Mouse (Mus musculus) C2C12 (cell line): Measurements from ENCODE around the gene Gpc6. TPM values are rescaled to one million over a fixed set of nuclear protein-coding genes. Genes with fewer than 3 reads are reported as not detected.

Experiments
- H3K27me3 ChIP-seq: one replicate; pipeline ENCODE4 v1.6.1; 2011; ENCODE audit not compliant: control insufficient read depth, insufficient read depth, insufficient read length
- H3K36me3 ChIP-seq: one replicate; pipeline ENCODE4 v1.6.1; 2011; ENCODE audit not compliant: control insufficient read depth, insufficient read depth
- H3K4me3 ChIP-seq: one replicate; pipeline ENCODE4 v1.5.1; 2011; ENCODE audit warnings: mild to moderate bottlenecking, control low read depth; ENCODE audit not compliant: poor library complexity, insufficient read depth, severe bottlenecking
- H3K79me2 ChIP-seq: one replicate; pipeline ENCODE4 v1.6.1; 2011; ENCODE audit not compliant: control insufficient read depth, insufficient read depth
- H3K79me3 ChIP-seq: one replicate; pipeline ENCODE4 v1.6.1; 2011; ENCODE audit warnings: low read depth, control low read depth
- H3ac ChIP-seq: one replicate; pipeline ENCODE3; 2011; ENCODE audit warnings: low read depth; ENCODE audit not compliant: control insufficient read depth, insufficient read length
- CEBPB ChIP-seq: IDR thresholded peaks from one replicate; pipeline ENCODE4 v1.6.1; 2011; ENCODE audit warnings: low read depth, mild to moderate bottlenecking, control low read depth, moderate library complexity
- CTCF ChIP-seq: IDR thresholded peaks from one replicate; pipeline ENCODE4 v1.5.1; 2011; ENCODE audit not compliant: control insufficient read depth, insufficient read depth, insufficient read length
- FOSL1 ChIP-seq: IDR thresholded peaks from one replicate; pipeline ENCODE4 v1.8.0; 2011; ENCODE audit warnings: mild to moderate bottlenecking, low read length; ENCODE audit not compliant: poor library complexity, insufficient read depth, severe bottlenecking
- MAX ChIP-seq: IDR thresholded peaks from one replicate; pipeline ENCODE4 v1.6.1; 2011; ENCODE audit warnings: mild to moderate bottlenecking, control low read depth
- MYOD1 ChIP-seq: IDR thresholded peaks from one replicate; pipeline ENCODE4 v1.6.1; 2011; ENCODE audit warnings: low read depth; ENCODE audit not compliant: control insufficient read depth, insufficient read length
- MYOG ChIP-seq: IDR thresholded peaks from one replicate; pipeline ENCODE4 v1.6.1; 2011; ENCODE audit not compliant: control insufficient read depth, insufficient read length; ENCODE audit errors: extremely low read depth
- USF1 ChIP-seq: IDR thresholded peaks from one replicate; pipeline ENCODE4 v1.6.1; 2011; ENCODE audit warnings: low read depth, mild to moderate bottlenecking, control low read depth, moderate library complexity
- polyA plus RNA-seq: library from polyadenylated mRNA; unstranded; fragments of >200 nt; fragmentation: generic; extraction: Trizol; gene quantifications from one replicate; pipeline ENCODE4 v1.2.1, GENCODE M21; 2012; ENCODE audit warnings: missing spikeins

Gene Gpc6
- polyA plus RNA-seq, 1 experiment, result 9.6 TPM

DNA sequence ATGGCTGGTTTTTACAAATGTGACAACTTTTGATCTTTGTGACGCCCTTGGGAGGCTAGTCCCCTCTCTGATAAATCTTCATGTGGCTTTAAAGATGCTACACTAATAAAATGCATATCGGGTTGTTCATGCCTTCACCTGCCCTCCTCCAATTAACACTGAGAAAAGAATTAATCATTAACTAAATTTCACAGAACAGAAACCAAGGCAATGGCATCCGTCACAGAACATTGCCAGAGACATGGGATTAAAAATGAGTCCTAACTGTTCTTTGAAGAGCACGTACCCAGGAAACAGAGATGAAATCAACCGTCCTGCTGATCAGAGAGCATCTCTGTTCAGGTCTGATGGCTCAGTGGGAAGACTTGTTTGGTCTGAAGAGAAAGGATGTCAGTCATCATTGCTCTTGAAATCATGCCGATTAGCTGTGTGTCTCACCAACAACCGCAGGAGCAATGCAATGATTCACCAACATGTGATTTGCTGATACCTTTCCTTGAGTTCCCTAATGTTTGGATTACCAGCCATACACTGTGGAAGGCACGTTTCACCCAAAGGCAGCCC is 734.2 kb downstream of the Gpc6 start:
- Histone ChIP-seq H3K27me3 (no peaks in the 10 kb centered on the region), H3K79me2 (no peaks in the 10 kb centered on the region), H3K79me3 (no peaks in the 10 kb centered on the region), H3ac (no peak overlapping the region), H3K36me3 (no peaks in the 10 kb centered on the region), H3K4me3 (no peak overlapping the region)
- TF ChIP-seq FOSL1 (no peak), CEBPB (no peak), CTCF (no peak), MYOG (no peak), MAX (no peak), USF1 (no peak), MYOD1 (no peak)

DNA sequence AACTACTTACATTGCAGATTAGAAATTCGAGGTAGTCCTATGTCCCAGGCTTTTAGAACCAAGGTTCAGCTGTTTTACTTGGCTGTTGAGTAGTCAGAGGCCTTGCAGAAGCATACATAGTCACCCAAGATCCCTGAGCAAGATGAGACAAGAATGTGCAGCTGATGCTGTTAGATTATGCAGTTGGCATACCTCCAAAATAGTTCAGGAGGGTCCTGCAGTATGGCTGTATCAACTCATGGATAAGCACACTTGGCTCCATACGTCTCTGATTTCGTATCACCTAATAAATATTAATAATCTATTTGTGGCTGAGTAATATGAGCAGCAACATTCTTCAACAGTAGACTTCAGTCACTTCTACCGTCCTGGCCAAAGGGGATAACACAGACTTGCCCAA is 737.1 kb downstream of the Gpc6 start:
- H3K79me2 ChIP-seq, result no peaks in the 10 kb centered on the region
- no peak overlapping the region for H3ac ChIP-seq
- H3K27me3 ChIP-seq, result no peaks in the 10 kb centered on the region
- no peak for TF ChIP-seq MYOG
- TF ChIP-seq FOSL1, result no peak
- no peak for TF ChIP-seq MYOD1
- TF ChIP-seq USF1, result no peak
- no peak for TF ChIP-seq CTCF
- no peak for TF ChIP-seq MAX
- no peak for TF ChIP-seq CEBPB
- H3K79me3 ChIP-seq, result no peaks in the 10 kb centered on the region
- H3K4me3 ChIP-seq, result no peak overlapping the region
- H3K36me3 ChIP-seq, result no peaks in the 10 kb centered on the region

DNA sequence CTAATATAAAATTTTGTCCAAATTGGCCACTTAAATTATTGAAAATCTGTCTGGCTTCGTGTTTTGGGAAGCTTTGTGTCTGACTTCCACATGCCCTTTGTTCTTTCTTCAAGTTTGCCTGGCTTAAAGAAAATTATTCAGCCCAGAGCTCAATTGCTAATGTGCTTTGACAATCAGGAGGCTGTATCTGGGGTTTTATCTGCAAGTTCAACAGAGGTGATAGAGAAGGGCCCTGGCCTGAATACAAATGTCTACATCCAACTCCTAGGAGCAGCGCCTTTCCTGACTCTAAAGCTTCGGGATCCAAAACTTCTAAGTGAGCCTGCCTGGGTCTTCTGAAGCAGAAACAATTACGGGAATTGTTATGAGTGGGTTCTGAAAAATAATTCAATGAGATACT is 739.7 kb downstream of the Gpc6 start:
- Histone ChIP-seq H3K27me3 (no peaks in the 10 kb centered on the region), H3K79me3 (no peaks in the 10 kb centered on the region), H3K36me3 (no peaks in the 10 kb centered on the region), H3K4me3 (no peak overlapping the region), H3ac (no peak overlapping the region), H3K79me2 (no peaks in the 10 kb centered on the region)
- TF ChIP-seq CEBPB, result no peak
- no peak for TF ChIP-seq MYOG
- no peak for TF ChIP-seq MYOD1
- no peak for TF ChIP-seq USF1
- no peak for TF ChIP-seq FOSL1
- TF ChIP-seq CTCF, result no peak
- no peak for TF ChIP-seq MAX

DNA sequence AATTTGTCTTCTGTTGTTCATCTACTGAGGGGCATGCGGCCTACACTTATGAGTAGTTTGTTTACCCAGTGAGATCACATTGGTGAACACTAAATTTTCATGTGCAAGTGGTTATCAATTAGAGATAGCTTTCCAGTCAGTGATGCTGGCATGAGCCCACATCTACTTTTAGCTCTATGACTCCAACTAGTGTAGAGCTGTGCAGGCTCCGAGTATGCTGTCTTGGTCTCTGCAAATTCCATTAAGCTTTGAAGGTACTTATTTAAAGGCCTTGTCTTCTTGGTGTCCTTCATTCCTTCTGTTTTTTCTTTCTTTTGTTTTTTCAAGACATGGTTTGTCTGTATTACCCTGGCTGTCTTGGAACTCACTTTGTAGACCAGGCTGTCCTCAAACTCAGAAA is 741.0 kb downstream of the Gpc6 start:
- no peaks in the 10 kb centered on the region for H3K79me3 ChIP-seq
- H3ac ChIP-seq, result no peak overlapping the region
- no peaks in the 10 kb centered on the region for H3K27me3 ChIP-seq
- TF ChIP-seq FOSL1 (no peak), MYOD1 (no peak), MYOG (no peak), CTCF (no peak), USF1 (no peak), MAX (no peak), CEBPB (no peak)
- H3K36me3 ChIP-seq, result no peaks in the 10 kb centered on the region
- no peaks in the 10 kb centered on the region for H3K79me2 ChIP-seq
- no peak overlapping the region for H3K4me3 ChIP-seq

DNA sequence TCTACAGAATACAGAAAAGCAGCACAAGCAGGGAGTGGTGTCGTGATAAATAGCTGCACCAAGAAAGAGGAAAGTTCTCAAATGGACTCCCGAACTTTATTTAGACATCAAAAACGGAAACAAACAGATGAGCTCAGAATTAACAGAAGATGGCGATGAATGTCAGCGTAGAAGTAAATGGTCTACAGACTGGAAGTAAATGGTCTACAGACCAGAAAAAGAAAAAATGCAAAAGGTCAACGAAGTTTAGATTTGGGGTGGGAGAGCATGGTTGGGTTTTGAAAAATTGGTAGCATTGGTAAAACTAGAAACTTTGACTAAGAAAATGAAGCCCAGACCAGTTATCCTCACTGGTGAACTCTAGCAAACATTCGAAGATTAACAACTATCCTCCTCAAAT is 748.4 kb downstream of the Gpc6 start:
- no peak for TF ChIP-seq USF1
- no peak for TF ChIP-seq CTCF
- no peak overlapping the region for H3ac ChIP-seq
- no peak overlapping the region for H3K4me3 ChIP-seq
- H3K79me3 ChIP-seq, result no peaks in the 10 kb centered on the region
- no peaks in the 10 kb centered on the region for H3K27me3 ChIP-seq
- no peaks in the 10 kb centered on the region for H3K79me2 ChIP-seq
- H3K36me3 ChIP-seq, result no peaks in the 10 kb centered on the region

DNA sequence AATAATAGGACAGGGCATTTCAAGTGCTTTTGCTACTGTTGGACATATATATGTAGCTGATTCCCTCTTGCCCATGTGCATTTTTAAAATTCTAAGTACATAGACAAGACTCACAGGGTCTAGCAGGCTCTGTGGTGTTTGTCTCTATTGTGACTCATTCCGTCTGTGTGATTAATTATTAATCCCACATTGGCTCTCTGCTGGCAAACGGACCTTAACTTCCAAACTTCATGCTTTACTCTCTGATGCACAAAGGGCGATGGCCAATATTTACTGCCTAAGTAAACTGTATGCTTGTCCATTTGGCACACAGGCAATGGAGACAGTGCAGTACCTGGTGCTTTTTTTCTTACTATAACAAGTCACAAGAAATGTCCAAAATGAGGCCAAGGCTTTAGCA is 749.4 kb downstream of the Gpc6 start:
- no peak for TF ChIP-seq USF1
- no peak for TF ChIP-seq CEBPB
- TF ChIP-seq CTCF, result no peak
- TF ChIP-seq FOSL1, result no peak
- no peak for TF ChIP-seq MYOG
- TF ChIP-seq MAX, result no peak
- no peak for TF ChIP-seq MYOD1
- no peaks in the 10 kb centered on the region for H3K79me3 ChIP-seq

More for the DNA sequence above, 749.4 kb downstream of the Gpc6 start:
- no peaks in the 10 kb centered on the region for H3K27me3 ChIP-seq
- H3ac ChIP-seq, result no peak overlapping the region
- no peak overlapping the region for H3K4me3 ChIP-seq
- no peaks in the 10 kb centered on the region for H3K36me3 ChIP-seq
- no peaks in the 10 kb centered on the region for H3K79me2 ChIP-seq
